Mouse (Mus musculus): ENCODE measurements around the gene Unc93b1.

DNA sequence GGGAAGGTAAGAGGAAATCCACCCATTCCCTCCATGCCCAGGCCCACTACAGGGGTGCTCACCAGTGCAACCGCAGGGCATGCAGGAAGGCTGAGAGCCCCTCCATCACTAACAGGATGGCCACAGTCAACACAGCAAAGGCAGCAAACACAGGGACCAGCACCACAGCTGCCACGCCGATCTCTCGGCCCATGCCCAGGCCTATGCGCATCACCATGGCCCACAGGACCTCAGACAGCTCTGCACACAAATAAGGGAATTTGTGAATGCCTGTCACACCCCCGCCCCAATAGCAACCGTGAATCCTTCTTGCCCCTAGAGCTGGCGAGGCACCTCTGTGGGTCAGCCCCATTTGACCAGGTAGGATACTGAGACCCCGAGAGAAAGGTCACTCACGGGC is 38.8 kb upstream of the Unc93b1 start:
- no peak for TF ChIP-seq POLR2A (IDR thresholded peaks at IDR 0.05; ENCODE audit: insufficient read depth, low read depth, low read length)
- no peak for TF ChIP-seq CTCF (IDR thresholded peaks at IDR 0.05; ENCODE audit: insufficient read depth, low read depth, low read length)

Data from olfactory bulb, adult 2 months (tissue).